Mouse (Mus musculus) adrenal gland, adult 18-20 months (tissue): ENCODE results near the gene Pml. TPM values are rescaled to one million over a fixed set of nuclear protein-coding genes. Genes with fewer than 3 reads are reported as not detected.

Experiments used
- DNase-seq, 2 experiments: peaks; one replicate each; pipeline ENCODE4 v3.0.0; 2021 to 2022; ENCODE audit warnings: low spot score in 2 of 2
- total RNA-seq, 2 experiments: library from RNA; stranded (reverse); gene quantifications; 1 replicate in 1 of 2; 2 replicates in 1 of 2; pipeline ENCODE4 v1.2.3; 2021

Pml gene
- total RNA-seq, 2 experiments from 2014 or later: 16.1 to 17.9 TPM

GRCm38 (mm10) chr9:58241780-58242485, 7.7 kb downstream of the Pml start:
- DNase-seq: peak; percentile 44 to 60

GRCm38 (mm10) chr9:58234502-58235015, 15.0 kb downstream of the Pml start:
- DNase-seq: no peak

- no peak for DNase-seq
These were observed 17.2 kb downstream of the Pml start for GRCm38 (mm10) chr9:58232374-58232773.

- DNase-seq: no peak
These were observed 17.8 kb downstream of the Pml start for GRCm38 (mm10) chr9:58231746-58232145.

- DNase-seq: no peak
These were observed 20.7 kb downstream of the Pml start for GRCm38 (mm10) chr9:58228777-58229466.

- DNase-seq: peak; percentile 64 to 66
These were observed 23.4 kb downstream of the Pml start for GRCm38 (mm10) chr9:58225915-58226913.

- DNase-seq: no peak
These were observed 25.2 kb downstream of the Pml start for GRCm38 (mm10) chr9:58224356-58224755.

- DNase-seq: peak in 1 of 2 experiments; percentile 45
These were observed 29.2 kb downstream of the Pml start for GRCm38 (mm10) chr9:58220218-58220903.

- no peak for DNase-seq
These were observed 31.0 kb downstream of the Pml start for GRCm38 (mm10) chr9:58218539-58218938.

- DNase-seq: peak; percentile 39 to 48
These were observed 33.2 kb downstream of the Pml start for GRCm38 (mm10) chr9:58216402-58216801.

GRCm38 (mm10) chr9:58214519-58215180, 34.9 kb downstream of the Pml start:
- no peak for DNase-seq

- no peak for DNase-seq
These were observed 35.7 kb downstream of the Pml start for GRCm38 (mm10) chr9:58213865-58214264.

- no peak for DNase-seq
These were observed 36.2 kb downstream of the Pml start for GRCm38 (mm10) chr9:58213377-58213776.

GRCm38 (mm10) chr9:58210304-58210627, 39.3 kb downstream of the Pml start:
- no peak for DNase-seq

GRCm38 (mm10) chr9:58209462-58210303, 39.9 kb downstream of the Pml start:
- no peak for DNase-seq

GRCm38 (mm10) chr9:58206013-58206412, 43.6 kb downstream of the Pml start:
- DNase-seq: no peak

GRCm38 (mm10) chr9:58204448-58205000, 45.1 kb downstream of the Pml start:
- DNase-seq: peak; percentile 97

GRCm38 (mm10) chr9:58203516-58204447, 45.8 kb downstream of the Pml start, which contains the start of the genes Islr and Islr2:
Gene Islr, minus strand, starts transcription at chr9:58204306.
Gene Islr2, minus strand, starts transcription at chr9:58204319.
- DNase-seq: peak; percentile 65 to 67
